Mouse (Mus musculus): ENCODE measurements around the gene Ccdc9b.

Ccdc9b gene

DNA sequence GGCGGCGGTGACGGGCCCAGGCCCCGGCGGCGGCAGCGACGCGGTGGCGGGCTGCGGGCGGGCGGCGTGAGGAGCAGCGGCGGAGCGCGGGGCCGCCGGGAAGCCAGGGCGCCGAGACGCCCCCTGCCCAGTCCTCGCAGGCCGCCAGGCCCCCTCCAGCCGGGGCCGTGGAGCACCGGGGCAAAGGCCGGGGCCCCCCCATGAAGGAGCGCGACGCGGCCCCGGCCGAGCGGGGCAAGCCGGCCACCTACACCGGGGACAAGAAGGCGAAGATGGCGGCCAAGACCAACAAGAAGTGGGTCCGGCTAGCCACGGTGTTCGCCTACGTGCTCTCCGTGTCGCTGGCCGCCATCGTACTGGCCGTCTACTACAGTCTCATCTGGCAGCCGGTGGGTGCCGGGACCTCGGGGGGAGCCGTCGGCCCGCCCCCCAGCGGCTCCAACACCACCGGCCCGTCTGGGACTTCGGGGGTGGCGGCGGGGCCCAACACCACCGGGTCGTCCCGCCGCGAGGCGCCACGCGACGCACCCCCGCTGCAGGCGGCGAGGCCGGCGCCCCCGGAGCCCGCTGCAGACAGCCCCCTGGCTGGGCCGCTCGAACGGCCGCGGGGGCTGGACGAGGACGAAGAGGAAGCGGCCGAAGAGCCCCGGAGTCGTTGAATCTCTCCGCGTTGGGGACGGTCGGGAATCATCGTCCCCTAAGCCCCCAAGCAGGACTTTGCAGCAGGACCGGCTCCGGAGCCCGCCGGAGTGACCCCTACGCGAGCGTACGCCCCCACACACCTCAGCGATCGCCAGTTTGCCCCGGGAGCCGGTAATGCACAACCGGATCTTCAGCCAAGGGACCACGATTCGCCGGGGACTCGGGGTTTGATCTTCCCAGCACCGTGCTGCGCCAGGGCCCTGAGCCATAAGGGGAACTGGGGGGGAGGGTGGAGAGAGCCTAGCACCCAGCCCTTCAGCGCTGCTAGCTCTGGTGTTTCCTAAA, 16.3 kb downstream of the Ccdc9b start:
- DNase-seq: peak; percentile 62

- DNase-seq: peak; percentile 94
These were observed 17.1 kb downstream of the Ccdc9b start, which contains the start of gene Inafm2 for GRCm38 (mm10) chr2:118745232-118745884. Inafm2 (plus strand) TSS chr2:118745758.

DNA sequence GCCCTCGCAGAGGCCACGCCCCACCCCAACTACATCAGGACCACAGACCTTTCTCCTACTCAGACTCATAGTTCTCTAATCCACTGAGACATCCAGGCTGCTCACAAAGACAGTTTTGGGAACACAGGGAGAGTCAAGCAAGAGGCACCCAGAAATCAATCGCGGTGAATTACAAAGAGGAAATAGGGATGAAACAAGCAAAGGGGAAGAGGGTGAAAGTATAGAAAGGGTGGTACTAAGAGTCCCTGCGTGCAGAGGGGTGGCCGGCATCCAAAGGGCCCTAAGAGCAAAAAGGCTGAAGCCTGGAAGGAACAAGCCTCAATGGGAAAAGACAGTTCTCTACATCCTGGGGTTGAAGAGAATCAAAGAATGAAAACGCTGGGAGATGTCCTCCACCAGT, 17.8 kb downstream of the Ccdc9b start:
- no peak for DNase-seq

- peak; percentile 50 for DNase-seq
These were observed 19.1 kb downstream of the Ccdc9b start for GRCm38 (mm10) chr2:118743261-118743943.

GRCm38 (mm10) chr2:118741183-118741582, 21.3 kb downstream of the Ccdc9b start:
- DNase-seq: no peak

GRCm38 (mm10) chr2:118740341-118740740, 22.1 kb downstream of the Ccdc9b start:
- DNase-seq: no peak

DNA sequence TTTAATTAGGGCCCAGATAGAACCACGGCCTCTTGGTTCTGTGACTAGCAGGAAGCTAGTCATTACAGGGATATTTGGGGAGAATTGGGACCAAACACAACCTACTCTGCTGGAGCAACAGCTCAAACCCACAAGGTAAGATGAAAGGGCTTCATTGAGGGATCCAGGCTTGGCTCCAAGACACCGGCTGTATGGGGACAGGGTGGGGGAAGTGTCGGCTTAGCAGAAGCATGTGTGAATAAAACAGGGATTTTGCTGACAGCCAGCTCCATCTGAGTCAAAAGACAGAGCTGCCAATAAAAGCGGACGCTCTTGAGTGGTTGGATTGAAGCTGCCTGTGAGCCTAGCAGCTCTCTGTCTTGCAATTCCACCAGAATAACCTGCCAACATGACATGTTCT, 29.1 kb downstream of the Ccdc9b start:
- no peak for DNase-seq

GRCm38 (mm10) chr2:118731981-118732380, 30.5 kb downstream of the Ccdc9b start:
- DNase-seq: no peak

- peak; percentile 92 for DNase-seq
These were observed 31.9 kb downstream of the Ccdc9b start for GRCm38 (mm10) chr2:118730622-118730915.

DNA sequence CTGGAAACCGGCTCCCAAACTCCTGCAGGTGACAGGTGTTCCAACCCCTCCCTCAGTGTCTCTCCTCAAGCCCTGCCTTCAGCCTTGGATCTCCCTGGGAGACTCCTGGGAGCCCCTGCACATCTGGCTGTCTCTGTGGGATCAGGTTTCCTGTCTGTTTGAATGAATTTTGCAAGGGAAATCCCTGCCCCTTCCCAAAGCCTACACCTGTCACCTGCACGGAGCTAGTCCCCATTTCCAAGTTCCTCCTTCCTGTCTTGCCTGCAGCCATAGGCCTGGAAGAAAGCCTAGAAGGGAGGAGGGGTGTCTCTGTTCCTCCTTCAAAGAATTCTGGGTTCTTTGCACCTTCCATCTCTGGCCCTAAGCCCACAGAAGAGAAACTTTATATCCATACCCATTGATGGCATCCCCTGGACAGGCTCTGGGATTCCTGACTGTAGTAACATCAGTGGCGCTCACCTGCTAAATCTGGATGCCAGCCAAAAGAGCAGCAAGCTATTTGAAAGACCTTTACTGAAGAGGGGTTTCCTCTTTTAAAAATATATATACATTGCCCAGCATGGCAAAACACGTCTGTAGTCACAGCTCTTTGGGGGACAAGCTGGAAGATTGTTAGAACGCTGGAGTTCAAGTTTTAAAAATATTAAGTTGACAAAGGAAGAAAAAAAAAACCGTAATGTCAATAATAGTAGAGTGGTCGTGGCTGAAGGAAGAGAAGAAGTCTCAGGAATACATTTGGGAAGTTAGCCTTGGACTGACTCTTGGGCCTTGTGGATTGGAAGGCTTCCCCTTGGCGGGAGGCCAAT, 32.4 kb downstream of the Ccdc9b start:
- no peak for DNase-seq

GRCm38 (mm10) chr2:118729194-118729593, 33.3 kb downstream of the Ccdc9b start:
- no peak for DNase-seq

GRCm38 (mm10) chr2:118728337-118728736, 34.1 kb downstream of the Ccdc9b start, which contains the start of gene Plcb2:
Plcb2 (minus strand) TSS chr2:118728438.
- peak; percentile 63 for DNase-seq

DNA sequence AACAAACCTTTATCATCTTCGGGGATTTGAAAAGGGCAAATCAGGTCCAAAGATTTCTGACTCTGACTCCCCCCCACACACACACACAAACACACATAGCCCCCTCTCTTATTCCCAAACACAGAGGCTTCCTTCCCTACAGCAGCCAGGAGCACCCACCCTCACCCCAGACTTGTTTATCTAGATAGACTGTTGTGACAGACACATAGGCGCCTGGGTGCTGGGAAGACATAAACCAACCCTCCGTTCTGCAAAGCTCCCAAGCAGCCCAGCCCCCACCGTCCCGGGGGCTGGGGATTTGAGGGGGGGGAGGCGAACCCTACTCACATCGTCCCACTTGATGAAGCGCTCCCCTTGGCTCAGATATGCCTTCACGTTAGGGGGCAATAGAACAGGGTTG, 34.5 kb downstream of the Ccdc9b start:
- DNase-seq: peak; percentile 62

DNA sequence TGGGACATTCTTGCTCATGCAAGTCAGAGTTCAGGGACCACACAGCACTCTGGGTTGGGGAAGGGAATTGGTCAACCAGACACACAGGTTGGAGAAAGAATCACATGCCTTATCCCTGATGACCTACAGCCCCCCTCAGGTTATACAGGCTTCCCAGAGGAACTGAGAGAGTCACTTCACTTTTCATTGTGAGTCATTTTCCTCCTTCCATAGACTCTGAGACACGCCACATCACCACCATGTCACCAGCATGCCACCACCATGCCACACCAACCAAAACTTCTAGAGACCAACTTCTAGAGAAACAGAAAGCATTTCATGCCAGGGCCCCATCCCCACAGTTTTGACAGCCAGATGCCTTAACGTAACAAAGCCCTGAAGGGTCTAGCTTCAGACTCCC, 35.6 kb downstream of the Ccdc9b start:
- DNase-seq: no peak

GRCm38 (mm10) chr2:118725511-118725910, 37.0 kb downstream of the Ccdc9b start:
- DNase-seq: no peak

GRCm38 (mm10) chr2:118723693-118724486, 38.6 kb downstream of the Ccdc9b start:
- no peak for DNase-seq

DNA sequence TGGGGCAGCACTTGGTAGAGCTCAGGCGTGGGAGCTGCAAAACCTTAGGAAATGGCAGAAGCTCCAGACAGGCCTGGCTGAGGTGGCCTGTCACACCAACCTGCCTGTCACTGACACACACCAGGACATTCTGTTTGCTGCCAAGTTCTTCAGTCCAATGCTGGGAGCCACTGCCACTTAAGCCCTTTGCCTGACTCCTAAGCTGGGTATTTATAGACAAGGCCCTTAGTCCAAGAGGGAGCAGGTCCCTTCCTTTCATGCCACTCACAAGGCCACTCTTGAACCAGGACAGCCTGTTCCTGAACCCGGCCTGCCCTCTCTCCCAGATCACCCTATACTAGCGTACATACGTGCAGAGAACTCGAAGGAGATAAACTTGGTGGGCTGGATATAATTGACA, 45.8 kb downstream of the Ccdc9b start:
- DNase-seq: no peak

DNA sequence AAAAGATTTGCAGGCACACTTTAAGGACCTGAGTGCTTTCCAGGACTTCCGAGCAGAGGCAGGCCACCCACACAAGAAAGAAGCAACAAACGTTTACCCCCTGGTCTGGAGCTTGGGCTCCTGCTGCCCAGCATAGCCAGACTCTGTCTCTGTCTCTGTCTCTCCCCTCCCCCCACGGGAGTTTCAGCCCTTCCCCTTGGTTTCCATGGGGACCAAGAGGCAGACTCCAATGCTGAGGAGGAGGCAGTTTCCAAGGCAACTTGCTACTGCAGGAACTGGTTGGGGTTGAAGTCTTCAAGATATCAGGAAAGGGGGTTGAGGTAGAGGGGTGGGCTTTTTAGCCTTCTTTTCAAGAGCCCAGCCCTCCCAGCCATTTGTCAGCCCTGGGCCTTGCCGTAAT, 48.2 kb downstream of the Ccdc9b start:
- no peak for DNase-seq

- no peak for DNase-seq
These were observed 48.8 kb downstream of the Ccdc9b start for GRCm38 (mm10) chr2:118713631-118714030.

DNA sequence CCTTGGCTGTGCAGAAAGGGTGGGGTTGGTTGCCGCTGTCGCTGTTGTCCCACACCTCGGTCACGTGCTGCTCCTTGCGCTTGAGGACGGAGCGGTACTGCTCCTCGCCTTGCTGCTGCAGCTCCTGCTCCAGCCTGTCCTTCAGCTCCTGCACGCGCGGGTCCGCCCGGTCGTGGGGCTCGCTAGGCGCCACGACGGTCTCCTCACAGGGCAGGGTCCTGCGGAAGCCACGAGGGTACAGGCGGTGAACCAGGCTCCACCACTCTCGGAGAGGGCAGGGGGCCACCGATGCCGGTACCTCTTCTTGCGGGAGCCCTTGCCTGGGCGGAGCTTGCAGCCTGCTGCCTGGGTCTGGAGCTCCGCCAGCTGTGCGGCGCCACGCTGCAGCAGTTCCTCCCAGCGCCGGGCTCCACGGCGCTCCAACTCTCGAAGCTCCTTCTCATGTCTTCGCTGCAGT, 51.4 kb downstream of the Ccdc9b start:
- DNase-seq: peak; percentile 78

GRCm38 (mm10) chr2:118709655-118710221, 52.7 kb downstream of the Ccdc9b start:
- no peak for DNase-seq

All from kidney, postnatal 10 days (tissue).